Mouse (Mus musculus) spleen, adult 2 months (tissue): Measurements from ENCODE around the gene Kcne1.

Source experiments
- CTCF ChIP-seq: fragments of 200-500 bp; IDR thresholded peaks from 2 replicates; pipeline ENCODE4 v1.5.1; 2011; ENCODE audit warnings: mild to moderate bottlenecking, inconsistent platforms; ENCODE audit not compliant: insufficient read depth, insufficient read length, insufficient replicate concordance; ENCODE audit errors: extremely low read depth
- POLR2A ChIP-seq: fragments of 200-500 bp; IDR thresholded peaks from 2 replicates; pipeline ENCODE4 v1.6.1; 2011; ENCODE audit warnings: low read depth, low read length, inconsistent platforms

GRCm38 (mm10) chr16:92321341-92321740, 37.9 kb downstream of the Kcne1 start, which contains the start of gene Fam243:
- TF ChIP-seq POLR2A (no peak), CTCF (no peak)
